Mouse (Mus musculus) G1E (cell line): Measurements from ENCODE around the gene Ppp2r5c.

Experiments used
- CTCF ChIP-seq: IDR thresholded peaks from 2 replicates; pipeline ENCODE4 v1.5.1; 2012; ENCODE audit warnings: low read depth, low read length, inconsistent platforms, mixed read lengths
- GATA2 ChIP-seq: IDR thresholded peaks from 2 replicates; pipeline ENCODE4 v1.6.1; 2012; ENCODE audit warnings: low read depth, low read length, inconsistent platforms, borderline replicate concordance
- TAL1 ChIP-seq: conservative IDR thresholded peaks from 2 replicates; pipeline ENCODE4 v1.6.1; 2012; ENCODE audit warnings: low read depth, low read length, inconsistent platforms, mixed read lengths

- TF ChIP-seq CTCF: no peak
- TF ChIP-seq GATA2: no peak
- TF ChIP-seq TAL1: no peak
Observed at GRCm38 (mm10) chr12:110458667-110459066, 11.7 kb downstream of the Ppp2r5c start.
